Mouse (Mus musculus): Measurements from ENCODE around the gene Ppl.

GRCm38 (mm10) chr16:5157113-5157512 is 24.9 kb upstream of the Ppl start:
- no peak for TF ChIP-seq CTCF (IDR thresholded peaks at IDR 0.05; ENCODE audit: control insufficient read depth, insufficient read depth, insufficient replicate concordance, low read depth, low read length)
- no peak for TF ChIP-seq POLR2A (IDR thresholded peaks at IDR 0.05; ENCODE audit: control insufficient read depth, low read depth, low read length)
